Mouse (Mus musculus): ENCODE measurements around the gene Sec1. TPM values are rescaled to one million over a fixed set of nuclear protein-coding genes. Genes with fewer than 3 reads are reported as not detected.

Gene Sec1
- polyA plus RNA-seq, 1 experiment from 2014 or later = 0.74 TPM

- no peaks in the 10 kb centered on the region for H3K9me3 ChIP-seq (ENCODE audit: control insufficient read depth, low read length)
- no peaks in the 10 kb centered on the region for H3K27me3 ChIP-seq (ENCODE audit: control insufficient read depth, insufficient read depth, low read depth, low read length)
- no peak overlapping the region for H3K4me2 ChIP-seq (ENCODE audit: low read depth, low read length)
- H3K27ac ChIP-seq (ENCODE audit: low read length) = no peak overlapping the region
- no peak overlapping the region for H3K9ac ChIP-seq (ENCODE audit: low read length)
- no peaks in the 10 kb centered on the region for H3K4me1 ChIP-seq (replicated peaks; ENCODE audit: control insufficient read depth, insufficient read depth, low read length)
- WGBS = 89% methylated on average over 10 of the region's 10 CpGs
- H3K4me3 ChIP-seq (ENCODE audit: low read length) = no peak overlapping the region
- ATAC-seq (ENCODE audit: low read depth) = no peak
- H3K36me3 ChIP-seq (ENCODE audit: control insufficient read depth, insufficient read depth, low read length) = peaks cover 24% of the 10 kb centered on the region
Measured at GRCm38 (mm10) chr7:45726419-45726818, 32.2 kb upstream of the Sec1 start.

DNA sequence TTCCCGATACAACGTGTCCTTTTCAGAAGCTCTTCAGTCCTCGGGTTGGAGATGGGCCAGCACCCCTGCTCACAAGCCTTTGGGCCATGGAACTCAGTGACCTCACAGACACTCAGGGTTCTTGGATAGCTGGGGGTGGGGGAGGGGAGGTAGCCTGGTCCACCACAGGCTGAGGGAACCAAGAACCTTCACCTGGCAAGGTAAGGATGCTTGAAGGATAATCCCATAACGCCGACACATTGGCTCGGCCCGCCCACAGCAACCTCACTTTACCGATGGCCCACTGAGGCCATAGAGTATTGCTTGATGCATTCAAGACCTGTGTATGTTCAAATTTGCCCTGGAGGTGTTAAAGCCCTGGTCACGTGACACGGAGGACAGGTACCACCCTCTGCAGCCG is 31.5 kb upstream of the Sec1 start, which contains the start of gene Spaca4:
Gene Spaca4, minus strand, starts transcription at position 101 of the 400 bp plus-strand sequence.
- Histone ChIP-seq H3K4me3 (ENCODE audit: low read length) (no peak within 1 kb of the TSS), H3K9me3 (ENCODE audit: control insufficient read depth, low read length) (no peaks in the 10 kb centered on the region), H3K27ac (ENCODE audit: low read length) (no peak within 1 kb of the TSS), H3K36me3 (ENCODE audit: control insufficient read depth, insufficient read depth, low read length) (peaks cover 30% of the 10 kb centered on the region), H3K27me3 (ENCODE audit: control insufficient read depth, insufficient read depth, low read depth, low read length) (no peaks in the 10 kb centered on the region), H3K9ac (ENCODE audit: low read length) (no peak within 1 kb of the TSS), H3K4me1 (replicated peaks; ENCODE audit: control insufficient read depth, insufficient read depth, low read length) (no peaks in the 10 kb centered on the region), H3K4me2 (ENCODE audit: low read depth, low read length) (no peak within 1 kb of the TSS)
- no peak for ATAC-seq (ENCODE audit: low read depth)
- 88% methylated on average over 11 of the region's 11 CpGs for WGBS

GRCm38 (mm10) chr7:45725151-45725550 is 30.9 kb upstream of the Sec1 start:
- H3K9ac ChIP-seq (ENCODE audit: low read length) = no peak overlapping the region
- 84% methylated on average over 9 of the region's 9 CpGs for WGBS
- ATAC-seq (ENCODE audit: low read depth) = no peak
- no peaks in the 10 kb centered on the region for H3K27me3 ChIP-seq (ENCODE audit: control insufficient read depth, insufficient read depth, low read depth, low read length)
- no peak overlapping the region for H3K27ac ChIP-seq (ENCODE audit: low read length)
- H3K9me3 ChIP-seq (ENCODE audit: control insufficient read depth, low read length) = no peaks in the 10 kb centered on the region
- H3K36me3 ChIP-seq (ENCODE audit: control insufficient read depth, insufficient read depth, low read length) = peaks cover 34% of the 10 kb centered on the region
- no peak overlapping the region for H3K4me2 ChIP-seq (ENCODE audit: low read depth, low read length)
- no peak overlapping the region for H3K4me3 ChIP-seq (ENCODE audit: low read length)
- no peaks in the 10 kb centered on the region for H3K4me1 ChIP-seq (replicated peaks; ENCODE audit: control insufficient read depth, insufficient read depth, low read length)

GRCm38 (mm10) chr7:45723781-45724180 is 29.6 kb upstream of the Sec1 start:
- H3K4me2 ChIP-seq (ENCODE audit: low read depth, low read length) = no peak overlapping the region
- ATAC-seq (ENCODE audit: low read depth) = no peak
- H3K4me1 ChIP-seq (replicated peaks; ENCODE audit: control insufficient read depth, insufficient read depth, low read length) = peaks cover 8% of the 10 kb centered on the region
- 88% methylated on average over 14 of the region's 14 CpGs for WGBS
- H3K4me3 ChIP-seq (ENCODE audit: low read length) = no peak overlapping the region
- no peaks in the 10 kb centered on the region for H3K27me3 ChIP-seq (ENCODE audit: control insufficient read depth, insufficient read depth, low read depth, low read length)
- no peak overlapping the region for H3K9ac ChIP-seq (ENCODE audit: low read length)
- peaks cover 41% of the 10 kb centered on the region for H3K36me3 ChIP-seq (ENCODE audit: control insufficient read depth, insufficient read depth, low read length)
- H3K27ac ChIP-seq (ENCODE audit: low read length) = no peak overlapping the region
- H3K9me3 ChIP-seq (ENCODE audit: control insufficient read depth, low read length) = no peaks in the 10 kb centered on the region

- 82% methylated on average over 4 of the region's 4 CpGs for WGBS
- no peaks in the 10 kb centered on the region for H3K9me3 ChIP-seq (ENCODE audit: control insufficient read depth, low read length)
- H3K4me3 ChIP-seq (ENCODE audit: low read length) = no peak overlapping the region
- H3K4me1 ChIP-seq (replicated peaks; ENCODE audit: control insufficient read depth, insufficient read depth, low read length) = peaks cover 8% of the 10 kb centered on the region
- no peak overlapping the region for H3K4me2 ChIP-seq (ENCODE audit: low read depth, low read length)
- ATAC-seq (ENCODE audit: low read depth) = no peak
- H3K9ac ChIP-seq (ENCODE audit: low read length) = no peak overlapping the region
- H3K36me3 ChIP-seq (ENCODE audit: control insufficient read depth, insufficient read depth, low read length) = peaks cover 40% of the 10 kb centered on the region
- no peak overlapping the region for H3K27ac ChIP-seq (ENCODE audit: low read length)
- H3K27me3 ChIP-seq (ENCODE audit: control insufficient read depth, insufficient read depth, low read depth, low read length) = no peaks in the 10 kb centered on the region
Measured at GRCm38 (mm10) chr7:45723301-45723700, 29.1 kb upstream of the Sec1 start.

GRCm38 (mm10) chr7:45722348-45722713 is 28.1 kb upstream of the Sec1 start:
- Histone ChIP-seq H3K4me1 (replicated peaks; ENCODE audit: control insufficient read depth, insufficient read depth, low read length) (peaks cover 8% of the 10 kb centered on the region), H3K9ac (ENCODE audit: low read length) (0 out of 2 replicates have a peak overlapping the region, but pooled peaks have one; percentile 14), H3K36me3 (ENCODE audit: control insufficient read depth, insufficient read depth, low read length) (peaks cover 40% of the 10 kb centered on the region), H3K4me2 (ENCODE audit: low read depth, low read length) (no peak overlapping the region), H3K4me3 (ENCODE audit: low read length) (no peak overlapping the region), H3K27ac (ENCODE audit: low read length) (no peak overlapping the region), H3K27me3 (ENCODE audit: control insufficient read depth, insufficient read depth, low read depth, low read length) (no peaks in the 10 kb centered on the region), H3K9me3 (ENCODE audit: control insufficient read depth, low read length) (no peaks in the 10 kb centered on the region)
- WGBS = 76% methylated on average over 13 of the region's 13 CpGs
- ATAC-seq (ENCODE audit: low read depth) = no peak

DNA sequence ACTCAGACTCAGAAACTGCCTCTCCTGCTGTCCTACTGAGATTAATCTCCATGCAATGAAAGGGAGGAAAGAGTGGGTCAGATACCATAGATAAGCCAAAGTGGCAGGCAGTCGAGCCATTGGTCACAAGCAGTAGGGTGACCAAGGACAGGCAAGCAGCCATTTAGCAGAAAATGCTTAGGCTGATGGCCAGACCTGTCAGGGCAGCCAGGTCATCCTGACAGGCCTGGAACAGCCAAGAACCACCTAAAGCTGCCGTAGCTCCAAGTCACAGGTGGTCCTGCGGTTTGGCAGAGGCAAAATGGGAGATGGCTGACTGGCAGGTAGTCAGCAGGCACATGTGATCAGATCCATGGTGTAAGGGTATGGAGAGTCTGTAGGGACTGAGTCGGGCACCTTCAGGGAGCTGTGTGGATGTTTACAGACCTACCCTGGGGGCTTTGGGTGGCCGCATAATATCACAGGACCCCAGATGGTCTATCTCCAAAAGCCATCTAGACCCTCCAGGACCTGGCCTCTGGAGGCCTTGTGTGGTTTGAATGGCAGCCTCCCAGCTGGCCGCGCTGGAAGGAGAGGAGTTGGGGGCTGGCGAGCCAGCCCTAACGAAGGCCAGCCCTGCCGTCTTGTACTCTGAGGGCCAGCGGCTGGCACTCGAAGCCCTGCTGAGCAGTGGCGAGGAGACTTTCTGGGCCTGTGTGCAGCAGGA is 27.6 kb upstream of the Sec1 start:
- Histone ChIP-seq H3K4me2 (ENCODE audit: low read depth, low read length) (no peak overlapping the region), H3K9ac (ENCODE audit: low read length) (0 out of 2 replicates have a peak overlapping the region, but pooled peaks have one; percentile 14), H3K27me3 (ENCODE audit: control insufficient read depth, insufficient read depth, low read depth, low read length) (no peaks in the 10 kb centered on the region), H3K9me3 (ENCODE audit: control insufficient read depth, low read length) (no peaks in the 10 kb centered on the region), H3K4me1 (replicated peaks; ENCODE audit: control insufficient read depth, insufficient read depth, low read length) (peaks cover 12% of the 10 kb centered on the region), H3K4me3 (ENCODE audit: low read length) (no peak overlapping the region), H3K27ac (ENCODE audit: low read length) (no peak overlapping the region), H3K36me3 (ENCODE audit: control insufficient read depth, insufficient read depth, low read length) (peaks cover 40% of the 10 kb centered on the region)
- no peak for ATAC-seq (ENCODE audit: low read depth)
- WGBS = 60% methylated on average over 13 of the region's 13 CpGs

GRCm38 (mm10) chr7:45721234-45721571 is 27.0 kb upstream of the Sec1 start:
- no peaks in the 10 kb centered on the region for H3K9me3 ChIP-seq (ENCODE audit: control insufficient read depth, low read length)
- no peak for ATAC-seq (ENCODE audit: low read depth)
- H3K27ac ChIP-seq (ENCODE audit: low read length) = peak overlapping the region; percentile 2; the same call in 1 of the 2 replicates
- H3K4me3 ChIP-seq (ENCODE audit: low read length) = no peak overlapping the region
- H3K4me1 ChIP-seq (replicated peaks; ENCODE audit: control insufficient read depth, insufficient read depth, low read length) = peaks cover 16% of the 10 kb centered on the region
- H3K27me3 ChIP-seq (ENCODE audit: control insufficient read depth, insufficient read depth, low read depth, low read length) = no peaks in the 10 kb centered on the region
- peaks cover 37% of the 10 kb centered on the region for H3K36me3 ChIP-seq (ENCODE audit: control insufficient read depth, insufficient read depth, low read length)
- no peak overlapping the region for H3K4me2 ChIP-seq (ENCODE audit: low read depth, low read length)
- 73% methylated on average over 7 of the region's 7 CpGs for WGBS
- no peak overlapping the region for H3K9ac ChIP-seq (ENCODE audit: low read length)

- no peaks in the 10 kb centered on the region for H3K9me3 ChIP-seq (ENCODE audit: control insufficient read depth, low read length)
- H3K27ac ChIP-seq (ENCODE audit: low read length) = peak within 1 kb of the TSS; percentile 2; the same call in 1 of the 2 replicates
- no peaks in the 10 kb centered on the region for H3K27me3 ChIP-seq (ENCODE audit: control insufficient read depth, insufficient read depth, low read depth, low read length)
- peaks cover 35% of the 10 kb centered on the region for H3K36me3 ChIP-seq (ENCODE audit: control insufficient read depth, insufficient read depth, low read length)
- ATAC-seq (ENCODE audit: low read depth) = no peak
- 68% methylated on average over 14 of the region's 14 CpGs for WGBS
- H3K4me3 ChIP-seq (ENCODE audit: low read length) = no peak within 1 kb of the TSS
- no peak within 1 kb of the TSS for H3K4me2 ChIP-seq (ENCODE audit: low read depth, low read length)
- peaks cover 22% of the 10 kb centered on the region for H3K4me1 ChIP-seq (replicated peaks; ENCODE audit: control insufficient read depth, insufficient read depth, low read length)
- H3K9ac ChIP-seq (ENCODE audit: low read length) = no peak within 1 kb of the TSS
Measured at GRCm38 (mm10) chr7:45720413-45721233, 26.4 kb upstream of the Sec1 start, which contains the start of gene Fam83e. Fam83e (plus strand) TSS chr7:45721212.
